Mouse (Mus musculus): ENCODE results near the gene Baz1a. TPM values are rescaled to one million over a fixed set of nuclear protein-coding genes. Genes with fewer than 3 reads are reported as not detected.
A peak's percentile ranks its signal among the peaks of the same experiment; 100 is the strongest.

The Baz1a gene
- total RNA-seq, 2 experiments from 2014 or later, result 151 to 367 TPM

GRCm38 (mm10) chr12:54862606-54863535 lies 151.3 kb downstream of the Baz1a start, which contains the start of gene Cfl2:
TSS of gene Cfl2 (minus strand) at chr12:54862877.
- peak; percentile 82 for ATAC-seq (replicated peaks; ENCODE audit: poor library complexity)

GRCm38 (mm10) chr12:54861991-54862605 lies 152.1 kb downstream of the Baz1a start:
- peak; percentile 50 for ATAC-seq (replicated peaks; ENCODE audit: poor library complexity)

GRCm38 (mm10) chr12:54859531-54859930 lies 154.6 kb downstream of the Baz1a start:
- no peak for ATAC-seq (replicated peaks; ENCODE audit: poor library complexity)

GRCm38 (mm10) chr12:54850551-54850950 lies 163.6 kb downstream of the Baz1a start:
- ATAC-seq (replicated peaks; ENCODE audit: poor library complexity), result no peak

GRCm38 (mm10) chr12:54844415-54844814 lies 169.7 kb downstream of the Baz1a start:
- ATAC-seq (replicated peaks; ENCODE audit: poor library complexity), result peak; percentile 52

Other genes starting within 250 kb of the Baz1a start
- 66.3 and 70.5 TPM in 2 replicates for gene Snx6, start 218.6 kb downstream of the Baz1a start, total RNA-seq (2015)
- 71.7 and 80.0 TPM in 2 replicates for gene Snx6, start 218.6 kb downstream of the Baz1a start, total RNA-seq (2017)
- 23.1 and 27.3 TPM in 2 replicates for gene Cfl2, start 151.5 kb downstream of the Baz1a start, total RNA-seq (2015)
- 20.0 and 20.4 TPM in 2 replicates for gene Cfl2, start 151.5 kb downstream of the Baz1a start, total RNA-seq (2017)
- gene Gm20403, start 27.8 kb downstream of the Baz1a start, total RNA-seq (2015), result not detected in 2 replicates
- gene Gm20403, start 27.8 kb downstream of the Baz1a start, total RNA-seq (2017), result not detected in 2 replicates
- 22.4 and 22.8 TPM in 2 replicates for gene 2700097O09Rik, start 65.8 kb upstream of the Baz1a start, total RNA-seq (2015)
- gene 2700097O09Rik, start 65.8 kb upstream of the Baz1a start, total RNA-seq (2017), result 7.5 and 12.9 TPM in 2 replicates
- gene Srp54a, start 65.9 kb upstream of the Baz1a start, total RNA-seq (2015), result 118 and 127 TPM in 2 replicates
- 191 and 227 TPM in 2 replicates for gene Srp54a, start 65.9 kb upstream of the Baz1a start, total RNA-seq (2017)
- 3.0 TPM in 1 of 2 replicates, not detected in the other for gene Fam177a, start 110.1 kb upstream of the Baz1a start, total RNA-seq (2015)
- gene Fam177a, start 110.1 kb upstream of the Baz1a start, total RNA-seq (2017), result 10.7 and 12.4 TPM in 2 replicates
- 27.7 and 35.3 TPM in 2 replicates for gene Srp54b, start 140.8 kb upstream of the Baz1a start, total RNA-seq (2015)
- 111 and 135 TPM in 2 replicates for gene Srp54b, start 140.8 kb upstream of the Baz1a start, total RNA-seq (2017)
- 8.5 and 11.7 TPM in 2 replicates for gene 1700047I17Rik2, start 185.2 kb upstream of the Baz1a start, total RNA-seq (2015)
- not detected in 2 replicates for gene 1700047I17Rik2, start 185.2 kb upstream of the Baz1a start, total RNA-seq (2017)
- gene Srp54c, start 215.8 kb upstream of the Baz1a start, total RNA-seq (2015), result 75.0 and 76.0 TPM in 2 replicates
- gene Srp54c, start 215.8 kb upstream of the Baz1a start, total RNA-seq (2017), result 87.7 and 93.8 TPM in 2 replicates